In genomic region chr1:130838288-130838687, GRCm38 (mm10) we compare ENCODE assay signal across 10 mouse cellular contexts. TPM values are rescaled to one million over a fixed set of nuclear protein-coding genes. Genes with fewer than 3 reads are reported as not detected.
A peak's percentile ranks its signal among the peaks of the same experiment; 100 is the strongest.
DNase-seq lines count a peak whose midpoint lies in the region; ATAC-seq and TF ChIP-seq lines count a peak whose summit lies in the region.
"Had no signal": no experiment of that assay in that cellular context is flagged by ENCODE, and none has a peak within 500 bp of the region (broad histone marks: within the 10 kb centered on the region; RNA-seq: fewer than 3 reads in every experiment).

No protein-coding gene starts in this region.

- H3K36me3 ChIP-seq in embryonic facial prominence, embryonic 11.5 days (replicated peaks; ENCODE audit: control insufficient read depth, insufficient read depth, low read depth, low read length) = no peaks in the 10 kb centered on the region
- no peaks in the 10 kb centered on the region for H3K36me3 ChIP-seq in embryonic facial prominence, embryonic 10.5 days (replicated peaks)
- no peaks in the 10 kb centered on the region for H3K36me3 ChIP-seq in intestine, embryonic 16.5 days (ENCODE audit: control insufficient read depth, insufficient read depth, low read length)

- intact Hi-C loops in gastrocnemius, postnatal 36 days (cut with DNase I) = no loop called here

- no peak overlapping the region for H3K4me2 ChIP-seq in embryonic facial prominence, embryonic 11.5 days (ENCODE audit: low read depth, low read length)
- no peak overlapping the region for H3K4me2 ChIP-seq in intestine, embryonic 16.5 days (ENCODE audit: low read depth, low read length)

- no peak for ATAC-seq in embryonic facial prominence, embryonic 11.5 days (replicated peaks; ENCODE audit: insufficient number of reproducible peaks, low FRiP score, low TSS enrichment, low read depth)
- ATAC-seq in megakaryocyte-erythroid progenitor cell, adult 5-6 weeks (replicated peaks; ENCODE audit: low FRiP score, low TSS enrichment, poor library complexity, severe bottlenecking) = peak; percentile 78
- no peak for ATAC-seq in intestine, embryonic 16.5 days

- no peak overlapping the region for H3K27ac ChIP-seq in embryonic facial prominence, embryonic 11.5 days (replicated peaks; ENCODE audit: low read depth, low read length)
- H3K27ac ChIP-seq in embryonic facial prominence, embryonic 10.5 days (replicated peaks) = no peak overlapping the region
- H3K27ac ChIP-seq in intestine, embryonic 16.5 days (ENCODE audit: low read length) = no peak overlapping the region

- no peak overlapping the region for H3K9ac ChIP-seq in embryonic facial prominence, embryonic 11.5 days (replicated peaks; ENCODE audit: low read length)
- no peak overlapping the region for H3K9ac ChIP-seq in intestine, embryonic 16.5 days (ENCODE audit: low read depth, low read length)

- TF ChIP-seq POLR2A in brain, embryonic 14.5 days (IDR thresholded peaks at IDR 0.05; ENCODE audit: borderline replicate concordance, extremely low read depth, insufficient read depth, insufficient read length, poor library complexity, severe bottlenecking) = no peak

- H3K4me1 ChIP-seq in embryonic facial prominence, embryonic 11.5 days (ENCODE audit: control insufficient read depth, insufficient read depth, low read length) = no peaks in the 10 kb centered on the region
- H3K4me1 ChIP-seq in embryonic facial prominence, embryonic 10.5 days = no peaks in the 10 kb centered on the region
- peaks cover 11% of the 10 kb centered on the region for H3K4me1 ChIP-seq in intestine, embryonic 16.5 days (ENCODE audit: control insufficient read depth, insufficient read depth, low read length)

- H3K27me3 ChIP-seq in embryonic facial prominence, embryonic 11.5 days (ENCODE audit: control insufficient read depth, insufficient read depth, low read length) = no peaks in the 10 kb centered on the region
- no peaks in the 10 kb centered on the region for H3K27me3 ChIP-seq in embryonic facial prominence, embryonic 10.5 days (replicated peaks; ENCODE audit: low read depth, poor library complexity, severe bottlenecking)
- no peaks in the 10 kb centered on the region for H3K27me3 ChIP-seq in intestine, embryonic 16.5 days (replicated peaks; ENCODE audit: control insufficient read depth, insufficient read depth, low read length)

- H3K4me3 ChIP-seq in embryonic facial prominence, embryonic 11.5 days (ENCODE audit: low read depth, low read length) = no peak overlapping the region
- H3K4me3 ChIP-seq in embryonic facial prominence, embryonic 10.5 days = no peak overlapping the region
- no peak overlapping the region for H3K4me3 ChIP-seq in intestine, embryonic 16.5 days (ENCODE audit: low read length)
- H3K4me3 ChIP-seq: myocyte had no signal

- no peaks in the 10 kb centered on the region for H3K9me3 ChIP-seq in embryonic facial prominence, embryonic 11.5 days (replicated peaks; ENCODE audit: control insufficient read depth, low read length)
- H3K9me3 ChIP-seq in embryonic facial prominence, embryonic 10.5 days = no peaks in the 10 kb centered on the region
- no peaks in the 10 kb centered on the region for H3K9me3 ChIP-seq in intestine, embryonic 16.5 days (ENCODE audit: control insufficient read depth, low read length)

- 55% methylated on average over 6 of the region's 6 CpGs for WGBS in embryonic facial prominence, embryonic 11.5 days
- WGBS in embryonic facial prominence, embryonic 10.5 days = 55% methylated on average over 6 of the region's 6 CpGs
- 63% methylated on average over 6 of the region's 6 CpGs for WGBS in intestine, embryonic 16.5 days

- no peak; the same call in 1 of the 2 replicates for TF ChIP-seq CTCF in brain, embryonic 14.5 days (IDR thresholded peaks at IDR 0.05; ENCODE audit: borderline replicate concordance, extremely low read depth, insufficient read depth, insufficient read length)

- DNase-seq in embryonic facial prominence, embryonic 11.5 days (ENCODE audit: low spot score) = peak; percentile 44
- DNase-seq in embryonic facial prominence, embryonic 10.5 days (ENCODE audit: low spot score) = no peak
- DNase-seq in 3T3-L1 (ENCODE audit: low read depth, low spot score) = peak; percentile 39
- DNase-seq in brain, embryonic 14.5 days (ENCODE audit: low read depth) = peak; percentile 24
- DNase-seq in right cerebral cortex, postnatal 14 days = no peak
- no peak for DNase-seq in gastrocnemius, postnatal 36 days

RNA-seq across cellular contexts. Expression of gene Pigr, which starts 11.8 kb away (rescaled TPM):
- polyA plus RNA-seq in embryonic facial prominence, embryonic 11.5 days (2014; fragmentation: Nextera tagmentation; extraction: Ambion mirVana) = not detected in 2 replicates
- polyA plus RNA-seq in embryonic facial prominence, embryonic 10.5 days (2016; fragmentation: Nextera tagmentation; extraction: Ambion mirVana) = not detected in 2 replicates
- polyA plus RNA-seq in brain, embryonic 14.5 days (2012; rRNA removed) = 0.03 and 0.16 TPM in 2 replicates
- not detected in 2 replicates for total RNA-seq in megakaryocyte-erythroid progenitor cell, adult 5-6 weeks (2014; fragmentation: Nextera tagmentation)
- total RNA-seq in megakaryocyte-erythroid progenitor cell, adult 5-6 weeks (2017) = not detected in 2 replicates
- polyA plus RNA-seq in intestine, embryonic 16.5 days (2015; fragmentation: Nextera tagmentation; extraction: Ambion mirVana) = 3.9 and 4.9 TPM in 2 replicates
- under 1 TPM in 1 of 2 experiments, not detected in 1; 0.13 TPM for total RNA-seq in gastrocnemius, postnatal 36 days (2021)

RNA-seq across cellular contexts. Expression of gene Fcmr, which starts 27.2 kb away (rescaled TPM):
- polyA plus RNA-seq in embryonic facial prominence, embryonic 11.5 days (2014; fragmentation: Nextera tagmentation; extraction: Ambion mirVana) = not detected in 2 replicates
- not detected in 2 replicates for polyA plus RNA-seq in embryonic facial prominence, embryonic 10.5 days (2016; fragmentation: Nextera tagmentation; extraction: Ambion mirVana)
- polyA plus RNA-seq in brain, embryonic 14.5 days (2012; rRNA removed) = 0.19 and 0.28 TPM in 2 replicates
- 1.1 TPM in 1 of 2 replicates, not detected in the other for total RNA-seq in megakaryocyte-erythroid progenitor cell, adult 5-6 weeks (2014; fragmentation: Nextera tagmentation)
- total RNA-seq in megakaryocyte-erythroid progenitor cell, adult 5-6 weeks (2017) = not detected in 2 replicates
- polyA plus RNA-seq in intestine, embryonic 16.5 days (2015; fragmentation: Nextera tagmentation; extraction: Ambion mirVana) = 3.1 and 4.3 TPM in 2 replicates
- not detected for total RNA-seq in gastrocnemius, postnatal 36 days (2021)
- total RNA-seq: ES-E14 had no signal
- polyA plus RNA-seq: myocyte had no signal

RNA-seq across cellular contexts. Expression of gene Fcamr, which starts 37.6 kb away (rescaled TPM):
- polyA plus RNA-seq in embryonic facial prominence, embryonic 11.5 days (2014; fragmentation: Nextera tagmentation; extraction: Ambion mirVana) = not detected in 2 replicates
- polyA plus RNA-seq in embryonic facial prominence, embryonic 10.5 days (2016; fragmentation: Nextera tagmentation; extraction: Ambion mirVana) = not detected in 2 replicates
- polyA plus RNA-seq in brain, embryonic 14.5 days (2012; rRNA removed) = 0.04 and 0.08 TPM in 2 replicates
- not detected in 2 replicates for total RNA-seq in megakaryocyte-erythroid progenitor cell, adult 5-6 weeks (2014; fragmentation: Nextera tagmentation)
- total RNA-seq in megakaryocyte-erythroid progenitor cell, adult 5-6 weeks (2017) = not detected in 2 replicates
- polyA plus RNA-seq in intestine, embryonic 16.5 days (2015; fragmentation: Nextera tagmentation; extraction: Ambion mirVana) = 0.10 and 0.20 TPM in 2 replicates
- total RNA-seq in gastrocnemius, postnatal 36 days (2021) = under 1 TPM in 1 of 2 experiments, not detected in 1; 0.27 TPM
- polyA plus RNA-seq: myocyte had no signal

RNA-seq across cellular contexts. Expression of gene Il24, which starts 49.0 kb away (rescaled TPM):
- not detected in 2 replicates for polyA plus RNA-seq in embryonic facial prominence, embryonic 11.5 days (2014; fragmentation: Nextera tagmentation; extraction: Ambion mirVana)
- not detected in 2 replicates for polyA plus RNA-seq in embryonic facial prominence, embryonic 10.5 days (2016; fragmentation: Nextera tagmentation; extraction: Ambion mirVana)
- not detected in 2 replicates for polyA plus RNA-seq in brain, embryonic 14.5 days (2012; rRNA removed)
- not detected in 2 replicates for total RNA-seq in megakaryocyte-erythroid progenitor cell, adult 5-6 weeks (2014; fragmentation: Nextera tagmentation)
- total RNA-seq in megakaryocyte-erythroid progenitor cell, adult 5-6 weeks (2017) = not detected in 2 replicates
- not detected in 2 replicates for polyA plus RNA-seq in intestine, embryonic 16.5 days (2015; fragmentation: Nextera tagmentation; extraction: Ambion mirVana)
- total RNA-seq in gastrocnemius, postnatal 36 days (2021) = not detected
- polyA plus RNA-seq: myocyte had no signal

Comparison
In these comparisons a context has a peak if more than half of its experiments do, and no peak if none do; other contexts are left out.
1. DNase-seq: peak in embryonic facial prominence, embryonic 11.5 days (single experiment), 3T3-L1 (single experiment) and brain, embryonic 14.5 days (single experiment); none in embryonic facial prominence, embryonic 10.5 days (single experiment), right cerebral cortex, postnatal 14 days (single experiment) and gastrocnemius, postnatal 36 days (0 of 2).